Mouse (Mus musculus) megakaryocyte, embryonic 14.5 days (primary cell): ENCODE results near the gene Ccni. TPM values are rescaled to one million over a fixed set of nuclear protein-coding genes. Genes with fewer than 3 reads are reported as not detected.

Source experiments
- H3K27me3 ChIP-seq: replicated peaks from 2 replicates; pipeline ENCODE3; 2012; ENCODE audit warnings: inconsistent platforms
- H3K36me3 ChIP-seq: replicated peaks from 2 replicates; pipeline ENCODE3; 2012; ENCODE audit warnings: low read length, inconsistent platforms, mixed read lengths
- H3K4me1 ChIP-seq: 2 replicates; pipeline ENCODE4 v1.6.1; 2012; ENCODE audit warnings: inconsistent platforms
- H3K4me3 ChIP-seq: replicated peaks from 2 replicates; pipeline ENCODE3; 2012; ENCODE audit warnings: moderate library complexity, mild to moderate bottlenecking, inconsistent platforms
- H3K9me3 ChIP-seq: 2 replicates; pipeline ENCODE4 v1.6.1; 2012; ENCODE audit warnings: inconsistent platforms
- FLI1 ChIP-seq: IDR thresholded peaks from 2 replicates; pipeline ENCODE4 v1.6.1; 2012; ENCODE audit warnings: low read length, inconsistent platforms, mixed read lengths
- GATA1 ChIP-seq: IDR thresholded peaks from 3 replicates; pipeline ENCODE4 v1.6.1; 2012; ENCODE audit warnings: mixed read lengths, low read length, inconsistent platforms, borderline replicate concordance
- polyA plus RNA-seq: library from polyadenylated mRNA; stranded (reverse); fragments of >175 nt; gene quantifications from 2 replicates; pipeline ENCODE4 v1.2.3, GENCODE M21; 2012; ENCODE audit warnings: low replicate concordance; ENCODE audit not compliant: insufficient read depth

Gene Ccni
- polyA plus RNA-seq, 1 experiment, result 70.2 TPM

GRCm38 (mm10) chr5:93167919-93168516 is 38.3 kb downstream of the Ccni start:
- H3K9me3 ChIP-seq, result no peaks in the 10 kb centered on the region
- peaks cover 98% of the 10 kb centered on the region for H3K36me3 ChIP-seq
- no peak overlapping the region for H3K4me3 ChIP-seq
- TF ChIP-seq FLI1, result no peak
- no peak for TF ChIP-seq GATA1
- H3K27me3 ChIP-seq, result no peaks in the 10 kb centered on the region
- peaks cover 20% of the 10 kb centered on the region for H3K4me1 ChIP-seq

DNA sequence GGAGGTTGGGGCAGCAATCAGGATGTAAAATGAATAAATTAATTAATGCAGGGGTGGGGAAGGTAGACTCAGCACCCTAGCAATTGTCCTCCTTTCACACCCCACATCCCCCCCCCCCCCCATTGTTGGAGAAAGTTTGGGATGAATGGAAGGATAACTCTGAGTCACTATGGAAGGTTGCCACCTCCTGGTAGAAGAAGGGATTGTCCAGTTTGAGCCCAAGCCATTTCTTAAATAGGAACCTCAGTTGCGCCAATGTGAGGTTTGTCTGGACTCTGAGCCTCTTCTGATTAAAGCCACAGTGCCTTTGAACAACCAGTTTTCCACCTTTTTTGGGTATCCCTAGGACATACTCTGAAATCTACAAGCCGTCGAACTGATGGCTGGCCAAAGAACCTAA is 42.8 kb downstream of the Ccni start:
- Histone ChIP-seq H3K36me3 (peaks cover 100% of the 10 kb centered on the region), H3K4me3 (no peak overlapping the region)
- TF ChIP-seq GATA1 (no peak), FLI1 (no peak)

DNA sequence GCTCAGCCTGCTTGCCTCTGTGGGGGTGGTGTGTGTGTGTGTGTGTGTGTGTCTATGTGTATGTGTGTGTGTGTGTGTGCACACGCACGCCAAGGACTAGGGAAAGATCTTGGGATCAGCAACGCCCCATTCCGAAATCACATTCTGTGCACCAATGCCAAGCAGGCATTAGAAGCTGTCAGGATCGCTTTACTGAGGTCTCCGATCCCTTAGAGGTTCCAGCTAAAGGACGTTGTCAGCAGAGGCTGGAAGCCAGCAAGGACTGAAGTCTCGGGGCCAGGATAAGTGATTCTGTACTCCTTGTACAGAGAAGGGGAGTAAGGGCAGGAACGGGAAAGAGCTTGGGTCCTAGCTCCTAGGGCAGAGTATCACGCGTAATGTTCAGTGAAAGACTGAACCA is 51.9 kb downstream of the Ccni start:
- no peaks in the 10 kb centered on the region for H3K27me3 ChIP-seq
- H3K4me1 ChIP-seq, result peaks cover 78% of the 10 kb centered on the region
- H3K4me3 ChIP-seq, result no peak overlapping the region
- peaks cover 9% of the 10 kb centered on the region for H3K9me3 ChIP-seq
- H3K36me3 ChIP-seq, result peaks cover 86% of the 10 kb centered on the region
- TF ChIP-seq GATA1 (no peak), FLI1 (no peak)

More for the DNA sequence above, 42.8 kb downstream of the Ccni start:
- peaks cover 45% of the 10 kb centered on the region for H3K4me1 ChIP-seq
- H3K9me3 ChIP-seq, result no peaks in the 10 kb centered on the region
- no peaks in the 10 kb centered on the region for H3K27me3 ChIP-seq

GRCm38 (mm10) chr5:93152451-93152850 is 53.8 kb downstream of the Ccni start:
- Histone ChIP-seq H3K4me3 (peak overlapping the region; percentile 84), H3K27me3 (no peaks in the 10 kb centered on the region), H3K36me3 (peaks cover 85% of the 10 kb centered on the region), H3K4me1 (peaks cover 84% of the 10 kb centered on the region), H3K9me3 (no peaks in the 10 kb centered on the region)
- TF ChIP-seq FLI1 (no peak), GATA1 (no peak)

- peaks cover 89% of the 10 kb centered on the region for H3K4me1 ChIP-seq
- peaks cover 85% of the 10 kb centered on the region for H3K36me3 ChIP-seq
- peak overlapping the region; percentile 84 for H3K4me3 ChIP-seq
- H3K27me3 ChIP-seq, result no peaks in the 10 kb centered on the region
- TF ChIP-seq FLI1 (no peak), GATA1 (no peak)
- H3K9me3 ChIP-seq, result no peaks in the 10 kb centered on the region
Observed at GRCm38 (mm10) chr5:93151985-93152384, 54.3 kb downstream of the Ccni start.

- Histone ChIP-seq H3K4me1 (peaks cover 99% of the 10 kb centered on the region), H3K27me3 (no peaks in the 10 kb centered on the region), H3K36me3 (peaks cover 85% of the 10 kb centered on the region), H3K9me3 (no peaks in the 10 kb centered on the region), H3K4me3 (peak overlapping the region; percentile 24)
- TF ChIP-seq FLI1 (no peak), GATA1 (no peak)
Observed at GRCm38 (mm10) chr5:93149969-93150777, 56.1 kb downstream of the Ccni start.

GRCm38 (mm10) chr5:93145504-93145903 is 60.8 kb downstream of the Ccni start:
- Histone ChIP-seq H3K9me3 (no peaks in the 10 kb centered on the region), H3K4me1 (peaks cover 86% of the 10 kb centered on the region)

DNA sequence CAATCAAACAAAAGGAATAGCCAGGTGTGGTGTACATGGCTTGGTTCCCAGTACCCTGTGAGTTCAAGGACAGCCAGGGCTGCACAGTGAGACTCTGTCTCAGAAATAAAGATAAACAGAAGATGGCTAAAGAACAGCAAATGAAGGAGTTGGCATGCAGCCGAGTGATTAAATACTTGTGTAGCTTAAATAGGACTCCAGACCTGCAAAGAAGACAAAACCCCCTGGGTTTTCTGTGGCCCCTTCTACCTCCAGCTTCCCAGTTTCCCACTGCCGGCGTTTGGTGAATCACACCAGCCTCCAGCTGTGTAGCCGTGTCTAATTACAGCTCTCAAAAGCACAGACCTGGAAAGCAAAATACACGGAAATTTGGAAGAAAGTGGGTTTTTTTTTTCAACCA is 61.4 kb downstream of the Ccni start:
- H3K9me3 ChIP-seq, result no peaks in the 10 kb centered on the region
- H3K4me1 ChIP-seq, result peaks cover 85% of the 10 kb centered on the region
- H3K4me3 ChIP-seq, result no peak overlapping the region
- H3K27me3 ChIP-seq, result no peaks in the 10 kb centered on the region
- H3K36me3 ChIP-seq, result peaks cover 95% of the 10 kb centered on the region
- no peak for TF ChIP-seq FLI1
- TF ChIP-seq GATA1, result no peak

More at GRCm38 (mm10) chr5:93145504-93145903, 60.8 kb downstream of the Ccni start:
- Histone ChIP-seq H3K4me3 (no peak overlapping the region), H3K36me3 (peaks cover 95% of the 10 kb centered on the region), H3K27me3 (no peaks in the 10 kb centered on the region)
- TF ChIP-seq FLI1 (no peak), GATA1 (no peak)

- peaks cover 94% of the 10 kb centered on the region for H3K36me3 ChIP-seq
- no peaks in the 10 kb centered on the region for H3K27me3 ChIP-seq
- no peaks in the 10 kb centered on the region for H3K9me3 ChIP-seq
- TF ChIP-seq GATA1, result no peak
- no peak for TF ChIP-seq FLI1
- peaks cover 84% of the 10 kb centered on the region for H3K4me1 ChIP-seq
- no peak overlapping the region for H3K4me3 ChIP-seq
Observed at GRCm38 (mm10) chr5:93143360-93144091, 62.8 kb downstream of the Ccni start.
